Mouse (Mus musculus): ENCODE results near the gene Ube2k. TPM values are rescaled to one million over a fixed set of nuclear protein-coding genes. Genes with fewer than 3 reads are reported as not detected.
A peak's percentile ranks its signal among the peaks of the same experiment; 100 is the strongest.
"Not testable (repeated sequence)": the region's sequence is repeated elsewhere in the genome, so short reads cannot be mapped to it uniquely, and the experiment has no call there.

The Ube2k gene
- polyA plus RNA-seq, 1 experiment from 2014 or later, result 198 TPM

DNA sequence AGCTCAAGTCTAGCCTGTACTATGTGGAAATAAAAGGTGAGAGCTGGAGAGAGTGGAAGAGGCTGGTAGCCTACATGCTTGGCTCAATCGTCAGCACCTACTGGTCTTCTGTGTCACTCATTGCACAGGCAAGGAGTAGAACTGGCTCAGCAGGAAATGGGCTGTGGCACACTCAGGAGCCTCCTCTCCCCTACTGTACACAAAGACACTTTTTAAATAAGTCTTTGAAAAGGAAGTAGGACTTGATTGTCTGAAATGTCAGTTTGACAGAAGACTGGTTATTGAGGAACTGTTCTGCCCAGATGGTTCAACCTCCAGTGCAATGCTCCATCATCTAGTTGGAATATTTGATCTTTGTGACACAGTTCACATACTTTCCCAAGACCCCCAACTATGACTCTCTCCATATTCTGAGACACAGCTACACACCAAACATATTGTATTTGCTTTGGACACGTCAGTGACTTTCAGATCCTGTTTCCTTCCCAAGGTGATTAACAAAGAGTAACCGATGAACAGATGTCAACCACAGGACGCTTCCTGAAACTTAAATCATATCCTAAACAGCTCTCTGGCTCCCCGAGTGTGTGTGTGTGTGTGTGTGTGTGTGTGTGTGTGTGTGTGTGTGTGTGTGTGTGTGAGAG is 22.3 kb upstream of the Ube2k start:
- no peak overlapping the region for H3K9ac ChIP-seq
- WGBS, result 77% methylated on average over 5 of the region's 5 CpGs
- no peak overlapping the region for H3K4me3 ChIP-seq
- no peaks in the 10 kb centered on the region for H3K27me3 ChIP-seq
- no peaks in the 10 kb centered on the region for H3K36me3 ChIP-seq
- H3K4me1 ChIP-seq (replicated peaks), result no peaks in the 10 kb centered on the region
- ATAC-seq (ENCODE audit: low FRiP score, low read depth), result no peak
- no peak overlapping the region for H3K4me2 ChIP-seq
- H3K9me3 ChIP-seq, result no peaks in the 10 kb centered on the region
- H3K27ac ChIP-seq (replicated peaks), result no peak overlapping the region

DNA sequence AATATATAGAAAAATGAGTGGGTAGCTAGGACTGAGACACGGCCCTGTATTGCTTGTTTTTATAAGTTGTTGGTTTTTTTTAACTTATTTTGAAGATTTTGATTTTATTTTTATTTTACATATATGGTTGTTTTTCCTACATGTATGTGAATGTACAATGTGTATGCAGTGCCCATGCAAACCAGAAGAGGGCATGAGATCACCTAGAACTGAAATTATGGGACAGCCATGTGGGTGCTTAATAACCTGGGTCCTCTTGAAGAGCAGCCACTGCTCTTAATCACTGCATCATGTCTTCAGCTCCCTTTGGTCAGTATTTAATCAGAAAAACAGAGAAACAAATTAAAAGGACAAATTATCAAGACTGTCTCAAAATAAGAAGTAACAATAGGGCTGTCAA is 15.2 kb upstream of the Ube2k start:
- 88% methylated on average over 1 of the region's 1 CpGs for WGBS

DNA sequence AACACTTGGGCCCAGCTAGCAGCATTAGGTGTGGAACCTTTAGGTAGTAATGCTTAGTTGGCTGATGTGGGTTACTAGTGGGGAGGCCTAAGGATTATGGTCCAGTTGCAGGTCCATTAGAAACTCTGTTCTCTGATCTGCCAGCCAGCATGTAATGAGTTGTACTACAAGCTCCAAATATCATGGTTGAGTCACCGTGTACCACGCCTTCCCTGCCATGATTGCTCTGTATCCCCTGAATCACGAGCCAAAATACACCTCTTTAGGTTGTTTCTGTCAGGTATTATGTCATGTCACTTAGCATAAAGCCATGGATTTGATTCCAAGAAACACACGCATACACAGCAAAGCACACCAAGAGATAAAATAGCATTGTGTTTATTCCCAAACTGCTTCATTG is 12.2 kb upstream of the Ube2k start:
- no peaks in the 10 kb centered on the region for H3K4me1 ChIP-seq (replicated peaks)
- H3K9me3 ChIP-seq, result no peaks in the 10 kb centered on the region
- no peak overlapping the region for H3K27ac ChIP-seq (replicated peaks)
- no peak overlapping the region for H3K9ac ChIP-seq
- no peak for ATAC-seq (ENCODE audit: low FRiP score, low read depth)
- no peaks in the 10 kb centered on the region for H3K36me3 ChIP-seq
- WGBS, result 78% methylated on average over 4 of the region's 4 CpGs
- no peak overlapping the region for H3K4me2 ChIP-seq
- no peaks in the 10 kb centered on the region for H3K27me3 ChIP-seq
- no peak overlapping the region for H3K4me3 ChIP-seq

More for the DNA sequence above, 15.2 kb upstream of the Ube2k start:
- Histone ChIP-seq H3K36me3 (no peaks in the 10 kb centered on the region), H3K4me2 (no peak overlapping the region), H3K27me3 (no peaks in the 10 kb centered on the region), H3K4me1 (replicated peaks) (no peaks in the 10 kb centered on the region), H3K9ac (no peak overlapping the region), H3K9me3 (no peaks in the 10 kb centered on the region), H3K4me3 (no peak overlapping the region), H3K27ac (replicated peaks) (no peak overlapping the region)
- ATAC-seq (ENCODE audit: low FRiP score, low read depth), result no peak

DNA sequence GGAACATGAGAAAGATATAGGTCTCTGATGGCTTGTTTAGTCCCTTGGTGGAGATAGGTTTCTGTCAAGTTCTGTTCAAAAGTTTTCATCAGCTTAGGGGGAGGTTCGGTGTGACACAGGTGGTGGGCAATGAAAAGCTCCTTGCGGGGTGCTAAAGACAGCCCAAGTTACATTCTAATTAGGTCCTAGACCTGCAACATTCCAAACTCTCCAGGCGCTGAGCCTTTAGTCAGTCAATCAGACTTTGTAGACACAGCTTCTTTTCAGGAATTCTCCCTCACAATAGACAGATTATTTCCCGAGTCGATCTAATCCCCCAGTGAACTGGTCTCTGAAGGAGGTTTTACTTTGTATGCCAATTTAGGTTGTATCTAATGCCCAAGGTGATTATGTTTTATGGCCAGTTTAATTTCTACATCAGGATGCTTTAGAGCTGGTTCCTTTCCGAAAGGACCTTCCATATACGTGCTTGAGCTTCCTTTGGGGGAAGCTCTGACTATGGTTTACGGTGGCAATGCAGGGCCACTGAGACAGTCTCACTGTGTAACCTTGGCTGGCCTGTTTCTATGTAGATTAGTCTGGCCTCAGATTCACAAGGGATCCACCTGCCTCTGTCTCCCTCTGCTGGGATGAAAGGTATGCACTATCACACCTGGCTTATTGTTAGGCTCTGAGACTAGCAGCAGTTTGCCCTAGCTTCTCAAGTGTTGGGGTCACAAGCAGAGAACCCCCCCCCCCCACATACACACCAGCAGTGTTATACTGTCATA is 11.2 kb upstream of the Ube2k start:
- Histone ChIP-seq H3K27me3 (no peaks in the 10 kb centered on the region), H3K9ac (no peak overlapping the region), H3K4me3 (no peak overlapping the region), H3K27ac (replicated peaks) (no peak overlapping the region), H3K9me3 (no peaks in the 10 kb centered on the region), H3K4me2 (no peak overlapping the region), H3K4me1 (replicated peaks) (no peaks in the 10 kb centered on the region), H3K36me3 (no peaks in the 10 kb centered on the region)
- WGBS, result 9% methylated on average over 8 of the region's 8 CpGs
- ATAC-seq (ENCODE audit: low FRiP score, low read depth), result no peak

DNA sequence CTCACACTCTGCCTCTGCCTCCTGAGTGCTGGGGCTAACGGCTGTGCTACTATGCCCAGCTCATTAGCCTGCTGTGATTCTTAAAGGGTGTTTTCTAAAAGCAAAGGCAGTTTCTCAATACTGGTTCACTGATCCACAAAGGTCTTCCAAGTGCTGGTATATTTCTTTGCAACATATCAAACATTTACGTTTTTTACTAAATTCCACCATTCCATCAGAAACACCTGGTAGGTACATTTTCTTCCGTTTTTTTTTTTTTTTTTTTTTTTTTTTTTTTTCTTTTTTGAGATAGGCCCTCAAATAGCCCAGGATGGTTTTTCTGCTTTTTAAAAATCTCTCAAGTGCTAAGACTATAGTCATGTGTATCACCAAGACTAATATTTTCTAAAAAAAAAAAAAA is 5.8 kb upstream of the Ube2k start:
- 75% methylated on average over 3 of the region's 3 CpGs for WGBS

DNA sequence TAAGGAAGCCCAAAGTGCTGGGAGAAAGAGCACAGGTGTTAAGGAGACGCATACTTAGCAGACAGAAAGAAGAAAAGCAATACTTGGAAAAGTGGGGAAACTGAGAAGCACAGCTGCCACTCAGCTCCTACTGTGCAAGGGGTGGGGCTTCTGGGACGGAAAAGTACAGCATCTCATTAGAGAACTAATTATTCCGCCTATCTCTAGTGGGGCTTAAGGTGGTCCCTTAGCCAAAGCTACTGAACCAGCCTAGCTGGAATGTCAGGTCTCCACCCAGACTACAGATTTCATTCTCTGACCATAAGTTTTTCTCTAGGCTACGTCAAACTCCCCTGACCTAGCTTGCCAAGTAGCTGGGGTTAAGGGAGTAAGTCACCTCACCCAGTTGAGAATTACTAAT is 2.5 kb upstream of the Ube2k start:
- H3K4me2 ChIP-seq, result no peak overlapping the region
- no peak for ATAC-seq (ENCODE audit: low FRiP score, low read depth)
- H3K4me1 ChIP-seq (replicated peaks), result peaks cover 15% of the 10 kb centered on the region
- H3K9ac ChIP-seq, result no peak overlapping the region
- no peak overlapping the region for H3K4me3 ChIP-seq
- no peaks in the 10 kb centered on the region for H3K36me3 ChIP-seq
- no peak overlapping the region for H3K27ac ChIP-seq (replicated peaks)
- 66% methylated on average over 4 of the region's 4 CpGs for WGBS
- no peaks in the 10 kb centered on the region for H3K27me3 ChIP-seq
- no peaks in the 10 kb centered on the region for H3K9me3 ChIP-seq

More for the DNA sequence above, 5.8 kb upstream of the Ube2k start:
- H3K9ac ChIP-seq, result no peak overlapping the region
- H3K27me3 ChIP-seq, result no peaks in the 10 kb centered on the region
- peaks cover 4% of the 10 kb centered on the region for H3K4me1 ChIP-seq (replicated peaks)
- no peak overlapping the region for H3K27ac ChIP-seq (replicated peaks)
- H3K4me2 ChIP-seq, result no peak overlapping the region
- no peaks in the 10 kb centered on the region for H3K36me3 ChIP-seq
- ATAC-seq (ENCODE audit: low FRiP score, low read depth), result no peak
- no peaks in the 10 kb centered on the region for H3K9me3 ChIP-seq
- no peak overlapping the region for H3K4me3 ChIP-seq

- no peak overlapping the region for H3K4me2 ChIP-seq
- no peak overlapping the region for H3K27ac ChIP-seq (replicated peaks)
- H3K9ac ChIP-seq, result no peak overlapping the region
- WGBS, result 72% methylated on average over 5 of the region's 5 CpGs
- H3K4me1 ChIP-seq (replicated peaks), result peaks cover 19% of the 10 kb centered on the region
- H3K27me3 ChIP-seq, result no peaks in the 10 kb centered on the region
- H3K9me3 ChIP-seq, result no peaks in the 10 kb centered on the region
- H3K4me3 ChIP-seq, result no peak overlapping the region
- no peaks in the 10 kb centered on the region for H3K36me3 ChIP-seq
- ATAC-seq (ENCODE audit: low FRiP score, low read depth), result no peak
These were observed 1.5 kb upstream of the Ube2k start for GRCm38 (mm10) chr5:65535457-65536067.

- not testable (repeated sequence) for ATAC-seq (ENCODE audit: low FRiP score, low read depth); H3K36me3 ChIP-seq; H3K9me3 ChIP-seq; H3K27me3 ChIP-seq
- Histone ChIP-seq H3K4me3 (peak overlapping the region; percentile 92), H3K27ac (replicated peaks) (peak overlapping the region; percentile 97), H3K9ac (peak overlapping the region; percentile 91), H3K4me1 (replicated peaks) (peaks cover 21% of the 10 kb centered on the region), H3K4me2 (peak overlapping the region; percentile 76)
- 83% methylated on average over 10 of the region's 10 CpGs for whole genome bisulfite sequencing
These were observed 966 bp upstream of the Ube2k start for GRCm38 (mm10) chr5:65536068-65536465.

DNA sequence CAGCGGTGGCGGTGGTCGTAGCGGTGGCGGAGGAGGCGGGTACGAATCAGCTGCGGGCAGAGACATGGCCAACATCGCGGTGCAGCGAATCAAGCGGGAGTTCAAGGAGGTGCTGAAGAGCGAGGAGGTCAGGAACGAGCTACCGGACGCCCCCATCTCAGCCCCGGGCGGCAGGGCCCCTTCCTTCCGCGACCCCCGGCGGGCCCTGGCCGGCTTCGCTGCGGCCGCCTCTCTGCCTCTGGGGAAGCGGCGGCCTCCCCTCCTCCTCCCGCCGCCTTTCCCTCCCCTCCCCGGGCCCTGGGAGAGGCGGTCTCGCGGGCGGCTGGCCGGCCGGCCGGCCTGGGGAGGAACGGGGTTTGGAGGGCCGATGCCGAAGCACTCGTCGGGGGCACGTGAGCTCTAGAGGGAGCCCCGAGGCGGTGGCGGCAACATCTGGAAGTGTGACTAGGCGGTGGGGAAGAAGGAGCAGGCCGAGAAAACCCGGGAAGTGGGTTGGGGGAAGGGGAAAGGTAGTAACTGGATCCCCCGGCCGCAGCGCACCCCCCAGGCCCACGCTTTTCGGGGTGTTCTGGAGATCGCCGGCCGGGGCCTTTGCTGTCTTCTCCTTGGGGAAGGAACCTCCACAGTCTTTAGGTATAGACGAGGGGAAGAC is 513 bp downstream of the Ube2k start:
- peak overlapping the region; percentile 97 for H3K27ac ChIP-seq (replicated peaks)
- peak overlapping the region; percentile 76 for H3K4me2 ChIP-seq
- H3K9me3 ChIP-seq, result no peaks in the 10 kb centered on the region
- no peaks in the 10 kb centered on the region for H3K27me3 ChIP-seq
- ATAC-seq (ENCODE audit: low FRiP score, low read depth), result peak; percentile 71
- H3K4me3 ChIP-seq, result peak overlapping the region; percentile 92
- 0% methylated on average over 40 of the region's 59 CpGs for WGBS
- H3K9ac ChIP-seq, result peak overlapping the region; percentile 91
- H3K4me1 ChIP-seq (replicated peaks), result peaks cover 27% of the 10 kb centered on the region
- H3K36me3 ChIP-seq, result no peaks in the 10 kb centered on the region

- peak overlapping the region; percentile 92 for H3K4me3 ChIP-seq
- peak overlapping the region; percentile 76 for H3K4me2 ChIP-seq
- no peaks in the 10 kb centered on the region for H3K36me3 ChIP-seq
- no peaks in the 10 kb centered on the region for H3K27me3 ChIP-seq
- H3K4me1 ChIP-seq (replicated peaks), result peaks cover 27% of the 10 kb centered on the region
- no peaks in the 10 kb centered on the region for H3K9me3 ChIP-seq
- peak overlapping the region; percentile 91 for H3K9ac ChIP-seq
- peak overlapping the region; percentile 97 for H3K27ac ChIP-seq (replicated peaks)
- WGBS, result 3% methylated on average over 4 of the region's 4 CpGs
- ATAC-seq (ENCODE audit: low FRiP score, low read depth), result no peak
These were observed 1.1 kb downstream of the Ube2k start for GRCm38 (mm10) chr5:65538121-65538520.

DNA sequence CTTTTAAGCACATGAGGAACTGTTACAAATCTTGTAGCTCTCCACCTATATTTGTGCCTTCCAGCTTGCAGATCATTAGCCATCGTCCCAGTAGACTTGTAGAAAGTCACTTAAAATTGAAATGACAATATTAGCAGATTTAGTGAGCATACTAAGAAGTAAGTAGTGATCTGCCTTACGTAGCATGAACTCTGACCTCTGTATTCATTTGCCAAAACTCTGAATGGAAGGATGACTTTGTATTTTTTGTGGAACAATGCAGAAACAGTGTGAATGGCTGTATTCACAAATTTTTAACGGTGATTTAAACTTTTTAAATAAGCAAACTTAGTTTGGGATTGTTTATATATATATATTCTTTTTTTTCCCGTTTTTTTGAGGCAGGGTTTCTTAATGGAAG is 1.8 kb downstream of the Ube2k start:
- no peak for ATAC-seq (ENCODE audit: low FRiP score, low read depth)
- H3K27me3 ChIP-seq, result no peaks in the 10 kb centered on the region
- no peak overlapping the region for H3K27ac ChIP-seq (replicated peaks)
- peak overlapping the region; percentile 31 for H3K4me3 ChIP-seq
- H3K9me3 ChIP-seq, result no peaks in the 10 kb centered on the region
- 0 out of 2 replicates have a peak overlapping the region, but pooled peaks have one; percentile 25 for H3K9ac ChIP-seq
- 11% methylated on average over 4 of the region's 4 CpGs for WGBS
- H3K4me1 ChIP-seq (replicated peaks), result peaks cover 27% of the 10 kb centered on the region
- H3K36me3 ChIP-seq, result no peaks in the 10 kb centered on the region
- peak overlapping the region; percentile 55 for H3K4me2 ChIP-seq

- Histone ChIP-seq H3K9me3 (no peaks in the 10 kb centered on the region), H3K27me3 (no peaks in the 10 kb centered on the region), H3K27ac (replicated peaks) (no peak overlapping the region), H3K4me1 (replicated peaks) (peaks cover 27% of the 10 kb centered on the region), H3K4me3 (no peak overlapping the region), H3K36me3 (no peaks in the 10 kb centered on the region), H3K9ac (no peak overlapping the region), H3K4me2 (no peak overlapping the region)
- 94% methylated on average over 3 of the region's 3 CpGs for WGBS
- ATAC-seq (ENCODE audit: low FRiP score, low read depth), result no peak
These were observed 2.8 kb downstream of the Ube2k start for GRCm38 (mm10) chr5:65539786-65540185.

Measured in hindbrain, embryonic 15.5 days (tissue).